Mouse (Mus musculus) midbrain, embryonic 13.5 days (tissue): ENCODE data around the gene Zdhhc3. TPM values are rescaled to one million over a fixed set of nuclear protein-coding genes. Genes with fewer than 3 reads are reported as not detected.

Experiments
- ATAC-seq: fragments of 200-750 bp; cut with Nextera tagmentation; 2 replicates; pipeline ENCODE4 v1.8.0; 2017; ENCODE audit warnings: mild to moderate bottlenecking, moderate TSS enrichment, moderate library complexity
- H3K27ac ChIP-seq: fragments of 300-500 bp; sonication (generic); 2 replicates; pipeline ENCODE4 v1.5.1; 2015; ENCODE audit warnings: inconsistent platforms, mild to moderate bottlenecking, moderate library complexity
- H3K27me3 ChIP-seq: fragments of 300-500 bp; sonication (generic); 2 replicates; pipeline ENCODE4 v1.6.1; 2015; ENCODE audit warnings: mild to moderate bottlenecking, inconsistent platforms
- H3K36me3 ChIP-seq: fragments of 300-500 bp; sonication (generic); 2 replicates; pipeline ENCODE4 v1.6.1; 2015; ENCODE audit warnings: mild to moderate bottlenecking, inconsistent platforms
- H3K4me1 ChIP-seq: fragments of 300-500 bp; sonication (generic); replicated peaks from 2 replicates; pipeline ENCODE4 v1.6.1; 2015; ENCODE audit warnings: inconsistent platforms
- H3K4me2 ChIP-seq: fragments of 300-500 bp; sonication (generic); replicated peaks from 2 replicates; pipeline ENCODE4 v1.6.1; 2015; ENCODE audit warnings: moderate library complexity, mild to moderate bottlenecking, inconsistent platforms
- H3K4me3 ChIP-seq: fragments of 300-500 bp; sonication (generic); replicated peaks from 2 replicates; pipeline ENCODE4 v1.5.1; 2015; ENCODE audit warnings: mild to moderate bottlenecking, inconsistent platforms
- H3K9ac ChIP-seq: fragments of 300-500 bp; sonication (generic); replicated peaks from 2 replicates; pipeline ENCODE4 v1.6.1; 2015; ENCODE audit warnings: mild to moderate bottlenecking, inconsistent platforms
- H3K9me3 ChIP-seq: fragments of 300-500 bp; sonication (generic); 2 replicates; pipeline ENCODE4 v1.6.1; 2016; ENCODE audit warnings: mild to moderate bottlenecking, inconsistent platforms
- WGBS: fragments of 180-500 bp; shearing (Covaris S2); methylation state at CpG from one replicate; pipeline ENCODE4 v1.1.7; 2015; 5-methylcytosine and 5-hydroxymethylcytosine counted together
- polyA plus RNA-seq: library from polyadenylated mRNA; unstranded; fragments of >200 nt; fragmentation: Nextera tagmentation; extraction: Ambion mirVana; gene quantifications from 2 replicates; pipeline ENCODE4 v1.2.1, GENCODE M21; 2015

Gene Zdhhc3
- polyA plus RNA-seq, 1 experiment from 2014 or later, result 79.0 TPM

- no peaks in the 10 kb centered on the region for H3K27me3 ChIP-seq
- H3K9me3 ChIP-seq, result no peaks in the 10 kb centered on the region
- H3K9ac ChIP-seq, result no peak overlapping the region
- H3K4me3 ChIP-seq, result no peak overlapping the region
- ATAC-seq, result no peak
- WGBS, result 96% methylated on average over 7 of the region's 7 CpGs
- no peak overlapping the region for H3K4me2 ChIP-seq
- peaks cover 21% of the 10 kb centered on the region for H3K4me1 ChIP-seq
- H3K36me3 ChIP-seq, result peaks cover 2% of the 10 kb centered on the region; the same call in 1 of the 2 replicates
- H3K27ac ChIP-seq, result no peak overlapping the region
Measured at GRCm38 (mm10) chr9:123109188-123109587, 3.8 kb downstream of the Zdhhc3 start.

DNA sequence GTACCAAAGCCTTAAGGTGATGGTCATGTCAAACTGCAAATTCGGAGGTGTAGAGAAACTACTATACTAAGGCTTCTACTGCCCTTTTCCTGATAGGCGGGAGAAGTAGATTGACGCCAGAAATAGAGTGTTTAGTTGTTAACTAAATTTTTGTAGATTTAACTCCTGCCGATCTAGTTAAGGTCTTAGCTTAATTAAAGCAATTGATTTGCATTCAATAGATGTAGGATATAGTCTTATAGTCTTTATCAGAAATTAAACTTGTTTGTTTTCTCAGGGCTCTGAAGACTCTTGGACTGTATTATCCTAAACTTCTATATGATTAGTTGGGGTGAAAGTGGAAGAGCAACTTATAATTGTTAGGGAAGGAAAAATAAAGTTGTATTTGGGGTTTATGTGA is 5.8 kb downstream of the Zdhhc3 start:
- Histone ChIP-seq H3K4me2 (no peak overlapping the region), H3K27ac (no peak overlapping the region), H3K9me3 (no peaks in the 10 kb centered on the region), H3K4me3 (no peak overlapping the region), H3K36me3 (peaks cover 3% of the 10 kb centered on the region; the same call in 1 of the 2 replicates), H3K9ac (no peak overlapping the region), H3K27me3 (no peaks in the 10 kb centered on the region), H3K4me1 (peaks cover 11% of the 10 kb centered on the region)
- WGBS, result 92% methylated on average over 4 of the region's 4 CpGs
- no peak for ATAC-seq

DNA sequence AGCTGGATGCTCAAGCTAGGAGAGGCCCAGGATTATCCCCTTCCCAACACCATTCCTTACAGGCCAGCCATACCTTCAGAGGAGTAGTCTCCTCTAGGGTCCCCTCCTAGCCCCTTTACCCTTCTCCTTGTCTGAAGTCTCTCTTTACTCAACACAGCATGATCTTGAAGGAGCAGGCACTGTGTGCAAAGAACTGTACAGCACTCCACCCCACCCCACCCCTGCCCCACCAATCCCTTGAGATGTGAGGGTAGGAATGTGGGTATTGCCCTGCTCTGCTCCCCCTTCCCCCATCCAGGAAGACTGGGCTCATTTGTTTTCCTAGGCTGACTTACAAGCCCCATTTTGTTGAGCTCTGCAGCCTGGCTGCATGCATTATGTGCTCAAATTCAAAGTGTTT is 8.6 kb downstream of the Zdhhc3 start:
- H3K4me1 ChIP-seq, result no peaks in the 10 kb centered on the region
- H3K4me3 ChIP-seq, result no peak overlapping the region
- H3K9me3 ChIP-seq, result no peaks in the 10 kb centered on the region
- H3K27me3 ChIP-seq, result no peaks in the 10 kb centered on the region
- H3K36me3 ChIP-seq, result peaks cover 16% of the 10 kb centered on the region
- no peak overlapping the region for H3K4me2 ChIP-seq
- no peak for ATAC-seq
- H3K27ac ChIP-seq, result no peak overlapping the region
- H3K9ac ChIP-seq, result no peak overlapping the region

GRCm38 (mm10) chr9:123103425-123103824 is 9.6 kb downstream of the Zdhhc3 start:
- Histone ChIP-seq H3K4me3 (no peak overlapping the region), H3K4me1 (no peaks in the 10 kb centered on the region), H3K27me3 (no peaks in the 10 kb centered on the region), H3K27ac (no peak overlapping the region), H3K4me2 (no peak overlapping the region), H3K9ac (no peak overlapping the region), H3K9me3 (no peaks in the 10 kb centered on the region), H3K36me3 (peaks cover 24% of the 10 kb centered on the region)
- ATAC-seq, result no peak

DNA sequence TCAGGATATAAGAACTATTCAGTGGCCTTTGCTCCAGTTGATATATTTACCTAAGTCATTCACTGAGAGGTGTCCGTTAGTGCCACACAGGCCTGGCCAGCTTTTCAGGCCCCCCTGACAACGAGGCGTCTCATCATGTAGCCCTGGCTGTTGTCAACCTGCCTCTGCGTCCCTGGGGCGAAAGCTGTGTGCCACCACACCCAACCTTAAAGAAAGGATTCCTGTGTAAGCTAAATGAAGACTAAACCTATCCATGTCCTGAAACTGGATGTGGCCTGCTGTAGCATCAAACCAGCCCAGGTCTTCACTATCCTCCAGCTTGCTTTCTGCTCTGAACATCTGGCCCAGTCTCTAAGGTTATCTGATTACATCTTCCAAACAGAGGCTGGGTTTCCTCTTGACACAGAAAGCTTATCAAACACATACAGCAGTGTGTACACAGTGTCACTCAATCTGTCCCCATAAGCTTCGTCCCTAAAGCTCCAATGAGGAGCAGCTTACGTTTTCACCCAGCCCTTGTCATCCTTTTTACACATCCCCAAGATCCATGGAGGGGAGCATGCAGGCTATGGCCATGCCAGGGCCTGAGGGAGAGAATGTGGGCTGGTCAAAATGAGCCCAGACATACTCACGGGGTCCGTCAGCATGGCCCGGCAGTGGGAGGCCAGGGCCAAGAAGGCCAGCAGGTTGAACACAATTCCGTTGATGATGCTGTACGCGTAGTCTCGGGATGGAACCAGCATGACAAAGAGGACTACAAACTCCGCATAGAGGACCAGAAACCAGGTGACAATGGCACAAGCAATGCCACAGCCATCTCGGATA is 13.2 kb downstream of the Zdhhc3 start:
- WGBS, result 98% methylated on average over 16 of the region's 16 CpGs
- H3K27me3 ChIP-seq, result no peaks in the 10 kb centered on the region
- ATAC-seq, result no peak
- H3K9ac ChIP-seq, result no peak overlapping the region
- no peak overlapping the region for H3K4me2 ChIP-seq
- H3K4me3 ChIP-seq, result no peak overlapping the region
- H3K4me1 ChIP-seq, result no peaks in the 10 kb centered on the region
- H3K27ac ChIP-seq, result no peak overlapping the region
- H3K36me3 ChIP-seq, result peaks cover 58% of the 10 kb centered on the region
- H3K9me3 ChIP-seq, result no peaks in the 10 kb centered on the region

DNA sequence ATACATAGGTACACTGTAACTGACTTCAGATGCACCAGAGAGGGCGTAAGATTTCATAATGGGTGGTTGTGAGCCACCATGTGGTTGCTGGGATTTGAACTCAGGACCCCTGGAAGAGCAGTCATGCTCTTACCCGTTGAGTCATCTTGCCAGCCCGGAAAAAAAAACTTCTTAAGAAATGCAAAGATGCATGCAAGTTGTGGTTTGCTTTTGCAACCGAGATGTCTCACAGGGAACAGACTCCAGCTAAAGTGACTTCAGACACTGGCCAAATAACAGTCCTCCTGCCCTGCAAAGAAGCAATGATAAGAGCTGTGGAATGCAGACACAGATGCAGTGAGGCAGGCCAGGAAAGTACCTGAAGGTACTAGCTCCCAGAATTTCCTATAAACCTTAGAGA is 22.2 kb downstream of the Zdhhc3 start:
- ATAC-seq, result no peak
- Histone ChIP-seq H3K9me3 (no peaks in the 10 kb centered on the region), H3K4me1 (no peaks in the 10 kb centered on the region), H3K27ac (no peak overlapping the region), H3K4me3 (no peak overlapping the region), H3K36me3 (peaks cover 75% of the 10 kb centered on the region), H3K4me2 (no peak overlapping the region), H3K27me3 (no peaks in the 10 kb centered on the region), H3K9ac (no peak overlapping the region)
- WGBS, result 95% methylated on average over 4 of the region's 4 CpGs

DNA sequence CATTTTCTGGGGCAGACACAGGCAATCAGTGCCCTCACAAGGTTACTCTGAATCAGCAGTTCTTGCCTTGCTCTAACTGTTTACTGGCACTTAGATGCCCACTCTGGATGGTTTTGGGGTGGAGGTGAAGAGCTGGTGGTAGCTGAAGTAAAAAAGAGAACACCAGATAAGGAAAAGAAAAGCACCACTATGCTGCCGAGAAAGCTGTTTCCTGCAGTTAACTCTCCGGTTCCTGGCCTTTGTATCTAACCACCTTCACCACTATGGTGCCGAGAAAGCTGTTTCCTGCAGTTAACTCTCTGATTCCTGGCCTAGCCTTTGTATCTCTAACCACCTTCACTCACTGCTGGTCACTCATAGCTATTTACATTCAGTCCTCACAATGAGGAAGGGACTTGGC is 25.4 kb downstream of the Zdhhc3 start:
- 86% methylated on average over 3 of the region's 3 CpGs for WGBS
- no peak for ATAC-seq
- Histone ChIP-seq H3K9me3 (no peaks in the 10 kb centered on the region), H3K4me2 (no peak overlapping the region), H3K4me3 (no peak overlapping the region), H3K4me1 (no peaks in the 10 kb centered on the region), H3K27me3 (no peaks in the 10 kb centered on the region), H3K9ac (no peak overlapping the region), H3K27ac (no peak overlapping the region), H3K36me3 (peaks cover 80% of the 10 kb centered on the region)

DNA sequence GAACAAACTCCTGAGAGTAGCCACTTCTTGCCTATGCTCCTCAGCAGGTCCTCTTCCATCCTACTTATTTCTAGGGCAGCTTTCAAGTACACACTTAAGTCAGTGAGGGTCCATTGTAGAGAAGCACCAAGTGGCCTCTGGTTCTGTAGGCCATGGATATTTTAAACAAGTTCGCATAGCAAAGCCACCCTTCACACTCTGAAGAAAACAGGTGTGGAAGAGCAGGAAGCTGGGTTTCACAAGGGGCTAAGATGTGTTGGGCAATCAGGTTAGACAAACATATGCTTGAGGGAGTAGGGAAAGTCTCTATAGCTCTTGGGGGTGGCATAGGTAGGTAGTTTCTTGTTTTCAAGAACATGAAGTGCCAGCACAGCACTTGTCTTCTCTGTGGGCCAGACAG is 27.6 kb downstream of the Zdhhc3 start:
- Histone ChIP-seq H3K4me1 (no peaks in the 10 kb centered on the region), H3K9ac (no peak overlapping the region), H3K9me3 (no peaks in the 10 kb centered on the region), H3K27me3 (no peaks in the 10 kb centered on the region), H3K4me2 (no peak overlapping the region), H3K27ac (no peak overlapping the region), H3K36me3 (peaks cover 93% of the 10 kb centered on the region), H3K4me3 (no peak overlapping the region)
- no peak for ATAC-seq
- 87% methylated on average over 1 of the region's 1 CpGs for WGBS

- H3K27me3 ChIP-seq, result no peaks in the 10 kb centered on the region
- no peak overlapping the region for H3K27ac ChIP-seq
- H3K9ac ChIP-seq, result no peak overlapping the region
- no peaks in the 10 kb centered on the region for H3K9me3 ChIP-seq
- ATAC-seq, result no peak
- peaks cover 92% of the 10 kb centered on the region for H3K36me3 ChIP-seq
- no peaks in the 10 kb centered on the region for H3K4me1 ChIP-seq
- no peak overlapping the region for H3K4me3 ChIP-seq
- H3K4me2 ChIP-seq, result no peak overlapping the region
- 76% methylated on average over 1 of the region's 1 CpGs for WGBS
Measured at GRCm38 (mm10) chr9:123080796-123081195, 32.2 kb downstream of the Zdhhc3 start.

DNA sequence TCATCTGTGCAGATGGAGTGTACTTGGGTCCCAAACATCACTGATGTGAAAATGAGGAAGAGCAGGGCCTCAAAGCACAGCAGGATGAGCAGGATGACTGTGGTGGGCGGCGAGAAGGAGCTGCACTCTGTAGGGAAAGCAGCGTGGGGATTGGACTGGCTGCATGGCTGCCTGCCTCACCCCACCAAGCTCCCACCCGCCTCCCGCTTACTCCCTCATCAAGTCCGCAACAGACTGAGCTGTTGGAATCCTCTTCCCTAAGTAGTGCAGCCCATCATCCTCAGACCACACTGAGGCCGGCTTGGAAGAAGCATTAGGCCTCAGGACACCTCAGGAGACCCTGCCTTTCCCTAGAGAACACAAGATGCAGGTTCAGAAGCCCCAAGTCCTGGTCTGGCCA is 32.6 kb downstream of the Zdhhc3 start:
- Histone ChIP-seq H3K9ac (no peak overlapping the region), H3K9me3 (no peaks in the 10 kb centered on the region), H3K4me3 (no peak overlapping the region), H3K27ac (no peak overlapping the region), H3K27me3 (no peaks in the 10 kb centered on the region), H3K4me2 (no peak overlapping the region), H3K36me3 (peaks cover 92% of the 10 kb centered on the region), H3K4me1 (no peaks in the 10 kb centered on the region)
- WGBS, result 94% methylated on average over 7 of the region's 7 CpGs
- no peak for ATAC-seq

DNA sequence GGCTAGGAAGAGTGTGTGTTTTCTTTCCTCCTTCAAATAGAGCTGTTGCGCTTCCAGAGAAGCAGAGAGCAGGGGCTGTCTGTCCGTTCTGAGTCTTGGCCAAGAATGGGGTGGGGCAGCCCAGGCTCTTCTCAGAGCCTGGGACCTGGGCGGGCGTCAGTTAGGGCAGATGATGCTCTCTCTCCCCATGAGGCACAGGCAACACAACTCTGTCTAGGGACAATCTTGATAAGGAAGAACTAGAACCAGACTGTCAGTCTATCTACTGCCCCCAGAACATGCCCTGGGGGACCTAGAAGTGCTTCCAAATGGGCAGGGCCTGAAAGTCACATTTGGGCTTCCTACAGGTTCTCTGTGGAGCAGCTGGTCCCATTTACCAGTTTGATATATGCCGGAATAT is 33.9 kb downstream of the Zdhhc3 start:
- ATAC-seq, result no peak
- Histone ChIP-seq H3K9ac (no peak overlapping the region), H3K27ac (no peak overlapping the region), H3K27me3 (no peaks in the 10 kb centered on the region), H3K4me2 (no peak overlapping the region), H3K9me3 (no peaks in the 10 kb centered on the region), H3K36me3 (peaks cover 91% of the 10 kb centered on the region), H3K4me3 (no peak overlapping the region), H3K4me1 (no peaks in the 10 kb centered on the region)
- WGBS, result 96% methylated on average over 5 of the region's 5 CpGs

- Histone ChIP-seq H3K4me2 (no peak overlapping the region), H3K27me3 (no peaks in the 10 kb centered on the region), H3K27ac (no peak overlapping the region), H3K9me3 (no peaks in the 10 kb centered on the region), H3K4me1 (no peaks in the 10 kb centered on the region), H3K36me3 (no peaks in the 10 kb centered on the region), H3K9ac (no peak overlapping the region), H3K4me3 (no peak overlapping the region)
- WGBS, result 91% methylated on average over 3 of the region's 3 CpGs
- ATAC-seq, result no peak
Measured at GRCm38 (mm10) chr9:123060172-123060571, 52.8 kb downstream of the Zdhhc3 start.

DNA sequence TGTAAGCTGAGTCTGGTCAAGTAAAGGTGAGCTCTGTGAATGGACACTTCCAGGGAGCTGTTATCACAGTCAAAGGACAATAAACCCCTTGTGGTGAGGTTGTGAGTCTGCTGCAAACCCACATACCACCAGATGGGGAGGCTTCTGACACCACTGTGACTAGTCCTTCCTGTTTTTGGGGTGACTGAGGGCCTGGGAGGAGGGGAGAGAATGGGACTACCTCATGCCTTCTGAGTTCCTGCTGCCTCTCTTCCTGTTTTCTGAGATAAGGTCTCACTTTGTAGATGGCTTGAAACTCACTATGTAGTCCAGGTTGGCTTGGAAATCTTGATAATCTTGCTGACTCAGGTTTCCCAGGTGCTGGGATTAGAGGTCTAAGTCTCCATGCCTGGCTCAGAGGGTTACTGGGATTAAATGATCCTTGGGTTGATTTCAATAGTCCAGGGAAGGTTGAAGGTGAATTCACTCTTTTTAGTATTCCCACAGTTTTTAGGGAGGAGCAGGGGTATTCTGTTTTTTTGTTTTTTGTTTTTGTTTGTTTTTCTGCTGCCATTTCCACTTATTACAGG is 54.2 kb downstream of the Zdhhc3 start:
- no peak overlapping the region for H3K4me3 ChIP-seq
- no peaks in the 10 kb centered on the region for H3K9me3 ChIP-seq
- H3K36me3 ChIP-seq, result no peaks in the 10 kb centered on the region
- no peaks in the 10 kb centered on the region for H3K27me3 ChIP-seq
- H3K4me2 ChIP-seq, result no peak overlapping the region
- ATAC-seq, result no peak
- no peak overlapping the region for H3K9ac ChIP-seq
- H3K4me1 ChIP-seq, result no peaks in the 10 kb centered on the region
- no peak overlapping the region for H3K27ac ChIP-seq
